Mouse (Mus musculus): ENCODE results near the gene Cabp2.

- TF ChIP-seq CTCF (IDR thresholded peaks at IDR 0.05) (no peak), POLR2A (IDR thresholded peaks at IDR 0.05; ENCODE audit: insufficient read depth, low read depth, low read length) (0 out of 2 replicates have a peak, but pooled peaks have one; percentile 29), EP300 (IDR thresholded peaks at IDR 0.05; ENCODE audit: insufficient read depth, low read depth, low read length) (no peak)
Measured at GRCm38 (mm10) chr19:4042124-4042523, 39.3 kb upstream of the Cabp2 start.
